8 mouse cellular contexts compared by ENCODE assay signal in the genomic region with DNA sequence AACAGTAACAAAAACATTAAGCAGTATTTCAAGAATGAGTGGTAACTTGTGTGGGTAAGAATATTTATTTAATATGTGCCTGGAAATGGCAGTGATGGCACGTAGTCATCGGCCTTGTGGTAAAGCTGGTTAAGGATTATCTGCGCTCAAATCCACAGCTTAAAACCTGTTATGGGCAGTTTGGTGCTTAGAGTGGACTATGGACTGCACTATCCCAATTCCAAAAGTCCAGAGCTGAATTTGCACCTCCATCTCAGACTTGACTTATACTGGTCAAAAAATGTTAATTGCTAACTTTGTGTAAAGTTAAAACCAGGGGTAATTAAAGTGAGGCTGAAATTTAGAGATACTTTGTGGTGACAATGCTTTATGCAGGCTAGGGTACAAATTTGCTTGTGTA. TPM values are rescaled to one million over a fixed set of nuclear protein-coding genes. Genes with fewer than 3 reads are reported as not detected.
DNase-seq lines count a peak whose midpoint lies in the region; ATAC-seq and TF ChIP-seq lines count a peak whose summit lies in the region.

No protein-coding gene starts in this region.

- no peak for TF ChIP-seq CTCF in embryonic fibroblast, embryonic 13.5 days (IDR thresholded peaks at IDR 0.05; ENCODE audit: borderline replicate concordance, insufficient read depth, low read length)

- H3K9ac ChIP-seq in heart, embryonic 14.5 days (ENCODE audit: low read length) = peak overlapping the region; percentile 46; the same call in 1 of the 2 replicates

- no peak for TF ChIP-seq POLR2A in embryonic fibroblast, embryonic 13.5 days (IDR thresholded peaks at IDR 0.05; ENCODE audit: low read depth, low read length)

- peak overlapping the region in 1 of 2 experiments; percentile 91; a peak in 2 of 4 replicates for H3K4me3 ChIP-seq in heart, embryonic 14.5 days (ENCODE audit: control insufficient read depth in 1 of 2, insufficient read depth in 1 of 2, low read depth in 1 of 2, low read length in 2 of 2)
- peak overlapping the region; percentile 32 for H3K4me3 ChIP-seq in embryonic fibroblast, embryonic 13.5 days (ENCODE audit: insufficient read depth, low read length)
- H3K4me3 ChIP-seq in limb, embryonic 10.5 days = peak overlapping the region; percentile 97; the same call in 1 of the 2 replicates

- no peaks in the 10 kb centered on the region for H3K9me3 ChIP-seq in heart, embryonic 14.5 days (ENCODE audit: control insufficient read depth, low read length)
- H3K9me3 ChIP-seq in limb, embryonic 10.5 days (replicated peaks) = no peaks in the 10 kb centered on the region

- H3K4me2 ChIP-seq in heart, embryonic 14.5 days (ENCODE audit: low read length) = peak overlapping the region; percentile 69

- H3K27me3 ChIP-seq in heart, embryonic 14.5 days (ENCODE audit: control insufficient read depth, insufficient read depth, low read length) = no peaks in the 10 kb centered on the region
- no peaks in the 10 kb centered on the region for H3K27me3 ChIP-seq in limb, embryonic 10.5 days (ENCODE audit: low read depth, poor library complexity, severe bottlenecking)

- no peak for ATAC-seq in heart, embryonic 14.5 days (ENCODE audit: insufficient number of reproducible peaks, insufficient read depth, low FRiP score, low read depth)

- no peak for DNase-seq in heart, adult 9 months (ENCODE audit: low spot score in 2 of 2)
- DNase-seq in 416B (ENCODE audit: low read depth) = peak; percentile 45
- no peak for DNase-seq in limb, embryonic 10.5 days (ENCODE audit: low spot score)
- no peak for DNase-seq in right cerebral cortex, postnatal 14 days
- no peak for DNase-seq in retina, postnatal 1 day
- DNase-seq in gastrocnemius, postnatal 14 days = no peak

- intact Hi-C loops in gastrocnemius, postnatal 14 days (cut with DNase I; ENCODE audit: low total_unique reads) = no loop called here

- H3K27ac ChIP-seq in heart, embryonic 14.5 days (replicated peaks in 1 of 2; ENCODE audit: control insufficient read depth in 1 of 2, insufficient read depth in 1 of 2, low read depth in 2 of 2, low read length in 2 of 2) = no peak overlapping the region
- H3K27ac ChIP-seq in embryonic fibroblast, embryonic 13.5 days (ENCODE audit: insufficient read depth, low read length) = no peak overlapping the region
- no peak overlapping the region for H3K27ac ChIP-seq in limb, embryonic 10.5 days

- H3K36me3 ChIP-seq in heart, embryonic 14.5 days (ENCODE audit: control insufficient read depth, insufficient read depth, low read length) = peaks cover 19% of the 10 kb centered on the region
- peaks cover 22% of the 10 kb centered on the region for H3K36me3 ChIP-seq in limb, embryonic 10.5 days

- peaks cover 5 to 33% of the 10 kb centered on the region in 2 experiments; a peak in 3 of 4 replicates for H3K4me1 ChIP-seq in heart, embryonic 14.5 days (ENCODE audit: control insufficient read depth in 2 of 2, insufficient read depth in 2 of 2, low read length in 2 of 2)
- 0 out of 2 replicates have a peak, but pooled peaks cover 2% of the 10 kb centered on the region for H3K4me1 ChIP-seq in embryonic fibroblast, embryonic 13.5 days (ENCODE audit: control insufficient read depth, insufficient read depth, low read length)
- H3K4me1 ChIP-seq in limb, embryonic 10.5 days = peaks cover 30% of the 10 kb centered on the region

- 82% methylated on average over 3 of the region's 3 CpGs for WGBS in heart, embryonic 14.5 days
- 94% methylated on average over 3 of the region's 3 CpGs for WGBS in limb, embryonic 10.5 days

RNA-seq across cellular contexts. Expression of a gene that starts 2.7 kb away (rescaled TPM):
- polyA plus RNA-seq in heart, embryonic 14.5 days (2014; fragmentation: Nextera tagmentation; extraction: Ambion mirVana) = 280 and 300 TPM in 2 replicates
- polyA plus RNA-seq in embryonic fibroblast, embryonic 13.5 days (2011; ENCODE audit: insufficient read length, low read depth, missing spikeins) = 102 and 144 TPM in 2 replicates
- 393 and 424 TPM in 2 replicates for polyA plus RNA-seq in limb, embryonic 10.5 days (2016; fragmentation: Nextera tagmentation; extraction: Ambion mirVana)
- 1 to 10 TPM; 6.8 to 7.1 TPM for total RNA-seq in gastrocnemius, postnatal 14 days (2021)

RNA-seq across cellular contexts. Expression of a gene that starts 3.7 kb away (rescaled TPM):
- polyA plus RNA-seq in heart, embryonic 14.5 days (2014; fragmentation: Nextera tagmentation; extraction: Ambion mirVana) = 26.0 and 27.7 TPM in 2 replicates
- 12.2 and 15.7 TPM in 2 replicates for polyA plus RNA-seq in embryonic fibroblast, embryonic 13.5 days (2011; ENCODE audit: insufficient read length, low read depth, missing spikeins)
- 25.4 and 27.8 TPM in 2 replicates for polyA plus RNA-seq in limb, embryonic 10.5 days (2016; fragmentation: Nextera tagmentation; extraction: Ambion mirVana)
- total RNA-seq in gastrocnemius, postnatal 14 days (2021) = 1 to 10 TPM; 8.6 to 9.5 TPM
